Mouse (Mus musculus) liver (tissue): Measurements from ENCODE around the gene Gnb3.

Source experiments
- DNase-seq: peaks from one replicate; pipeline ENCODE4 v3.0.0-alpha.2; 2020; ENCODE audit warnings: mixed read lengths

The Gnb3 gene

GRCm38 (mm10) chr6:124796200-124796599 is 43.9 kb downstream of the Gnb3 start:
- no peak for DNase-seq

- DNase-seq = no peak
Observed at GRCm38 (mm10) chr6:124795781-124796180, 44.3 kb downstream of the Gnb3 start.

DNA sequence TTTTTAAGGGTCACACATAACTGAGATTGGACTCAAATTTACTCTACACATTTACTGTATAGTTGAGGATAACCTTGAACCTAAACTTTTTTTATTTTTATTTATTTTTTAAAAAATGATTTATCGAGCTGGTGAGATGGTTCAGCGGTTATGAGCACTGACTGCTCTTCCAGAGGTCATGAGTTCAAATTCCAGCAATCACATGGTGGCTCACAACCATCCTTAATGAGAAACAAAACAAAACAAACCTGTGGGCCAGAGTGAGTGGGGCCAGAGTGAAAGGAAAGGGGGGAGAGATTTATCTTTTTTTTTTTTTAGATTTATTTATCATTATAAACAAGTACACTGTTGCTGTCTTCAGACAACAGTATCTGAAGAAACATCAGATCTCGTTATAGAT is 48.2 kb downstream of the Gnb3 start:
- DNase-seq = no peak

DNA sequence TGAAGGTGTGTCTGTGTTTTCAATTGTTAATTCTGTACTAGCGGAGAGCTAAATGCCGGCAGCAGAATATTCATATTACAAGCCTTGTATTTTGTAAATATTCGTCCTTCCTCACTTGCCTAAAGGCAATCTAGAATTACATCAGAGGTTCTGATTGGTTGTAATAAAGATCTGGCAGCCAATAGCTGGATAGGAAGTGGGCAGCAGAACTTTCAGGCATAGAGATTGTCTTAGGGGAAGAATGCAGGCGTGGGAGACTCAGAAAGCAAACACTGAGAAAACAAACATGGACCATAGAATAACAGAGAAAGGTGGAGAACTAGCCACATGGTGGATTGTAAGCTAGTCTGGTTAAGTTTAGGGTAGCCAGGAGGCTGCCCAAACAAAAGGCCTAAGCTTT is 50.0 kb downstream of the Gnb3 start:
- DNase-seq = no peak

GRCm38 (mm10) chr6:124789519-124789918 is 50.6 kb downstream of the Gnb3 start:
- DNase-seq = no peak

DNA sequence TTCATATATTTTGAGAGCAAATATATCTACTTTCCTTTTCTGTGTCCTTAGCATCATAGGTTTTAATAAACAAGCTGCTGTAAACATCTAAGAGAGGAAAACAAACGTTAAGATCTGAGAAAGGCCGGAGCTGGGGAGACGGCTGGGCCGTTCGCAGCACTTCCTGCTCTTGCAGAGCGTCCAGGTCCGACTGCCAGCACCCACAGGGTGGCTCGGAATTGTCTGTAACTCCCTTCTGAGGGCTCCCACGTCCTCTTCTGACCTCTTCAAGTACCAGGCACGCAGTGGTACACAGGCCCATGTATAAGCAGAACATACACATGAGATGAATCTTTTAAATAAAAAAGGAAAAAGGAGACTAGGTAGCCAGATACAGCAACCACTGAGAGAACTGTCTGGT is 52.4 kb downstream of the Gnb3 start:
- no peak for DNase-seq

DNA sequence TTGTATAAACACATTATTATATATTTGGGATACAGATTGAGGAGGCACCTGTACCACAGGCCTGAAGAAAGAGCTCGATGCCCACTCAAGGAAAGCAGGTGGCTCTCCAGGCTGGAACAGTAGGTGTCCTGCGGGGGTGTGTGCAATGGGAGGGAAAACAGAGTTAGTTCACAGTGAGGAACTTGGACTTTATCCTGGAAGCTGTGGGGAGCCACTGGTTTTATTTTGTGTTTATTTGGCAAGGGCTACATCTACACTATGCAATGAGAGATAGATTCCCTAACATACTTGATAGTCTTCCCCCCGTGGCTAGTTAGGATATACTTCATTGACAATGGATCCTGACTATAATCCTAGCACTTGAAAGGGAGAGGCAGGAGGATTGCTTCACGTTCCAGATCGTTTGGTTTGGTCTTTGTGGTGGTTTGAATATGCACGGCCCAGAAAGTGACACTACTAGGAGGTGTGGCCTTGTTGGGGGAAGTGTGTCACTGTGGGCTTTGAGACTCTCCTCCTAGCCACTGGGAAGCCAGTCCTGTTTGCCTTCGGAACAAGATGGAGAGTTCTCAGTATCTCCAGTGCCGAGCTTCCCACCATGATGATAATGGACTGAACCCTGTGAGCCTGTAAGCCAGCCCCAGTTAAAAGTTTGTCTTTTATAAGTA is 53.2 kb downstream of the Gnb3 start:
- DNase-seq = no peak
